Mouse (Mus musculus) embryonic facial prominence, embryonic 15.5 days (tissue): ENCODE data around the gene Fam19a5. TPM values are rescaled to one million over a fixed set of nuclear protein-coding genes. Genes with fewer than 3 reads are reported as not detected.

Experiments
- ATAC-seq: fragments of 200-750 bp; cut with Nextera tagmentation; 2 replicates; pipeline ENCODE4 v1.8.0; 2017; ENCODE audit warnings: low read depth, moderate TSS enrichment; ENCODE audit not compliant: insufficient number of reproducible peaks, low FRiP score, low TSS enrichment
- H3K27ac ChIP-seq: fragments of 300-500 bp; sonication (generic); replicated peaks from 2 replicates; pipeline ENCODE4 v1.5.1; 2015; ENCODE audit warnings: mild to moderate bottlenecking, inconsistent platforms
- H3K27me3 ChIP-seq: fragments of 300-500 bp; sonication (generic); 2 replicates; pipeline ENCODE4 v1.6.1; 2015; ENCODE audit warnings: inconsistent platforms
- H3K36me3 ChIP-seq: fragments of 300-500 bp; sonication (generic); 2 replicates; pipeline ENCODE4 v1.6.1; 2015; ENCODE audit warnings: mild to moderate bottlenecking, inconsistent platforms
- H3K4me1 ChIP-seq: fragments of 300-500 bp; sonication (generic); 2 replicates; pipeline ENCODE4 v1.6.1; 2015; ENCODE audit warnings: inconsistent platforms
- H3K4me2 ChIP-seq: fragments of 300-500 bp; sonication (generic); replicated peaks from 2 replicates; pipeline ENCODE4 v1.6.1; 2015; ENCODE audit warnings: mild to moderate bottlenecking, inconsistent platforms
- H3K4me3 ChIP-seq: fragments of 300-500 bp; sonication (generic); replicated peaks from 2 replicates; pipeline ENCODE4 v1.5.1; 2015; ENCODE audit warnings: mild to moderate bottlenecking, inconsistent platforms
- H3K9ac ChIP-seq: fragments of 300-500 bp; sonication (generic); 2 replicates; pipeline ENCODE4 v1.6.1; 2015; ENCODE audit warnings: inconsistent platforms
- H3K9me3 ChIP-seq: fragments of 300-500 bp; sonication (generic); replicated peaks from 2 replicates; pipeline ENCODE4 v1.6.1; 2016; ENCODE audit warnings: inconsistent platforms
- WGBS: fragments of 180-500 bp; shearing (Covaris S2); methylation state at CpG from one replicate; pipeline ENCODE4 v1.1.7; 2015; 5-methylcytosine and 5-hydroxymethylcytosine counted together
- microRNA-seq: library from miRNA; unstranded; fragments of <30 nt; microRNA quantifications from one replicate; pipeline ENCODE4, GENCODE M21; 2016; ENCODE audit warnings: borderline number of aligned reads
- polyA plus RNA-seq: library from polyadenylated mRNA; unstranded; fragments of >200 nt; fragmentation: Nextera tagmentation; extraction: Ambion mirVana; gene quantifications from 2 replicates; pipeline ENCODE4 v1.2.1, GENCODE M21; 2015

Fam19a5 gene
- polyA plus RNA-seq, 1 experiment from 2014 or later: 4.1 TPM

GRCm38 (mm10) chr15:87783331-87783730 lies 239.2 kb downstream of the Fam19a5 start:
- H3K9ac ChIP-seq: no peak overlapping the region
- no peaks in the 10 kb centered on the region for H3K36me3 ChIP-seq
- no peak for ATAC-seq
- H3K4me3 ChIP-seq: no peak overlapping the region
- H3K27ac ChIP-seq: no peak overlapping the region
- H3K4me1 ChIP-seq: no peaks in the 10 kb centered on the region
- H3K9me3 ChIP-seq: no peaks in the 10 kb centered on the region
- H3K4me2 ChIP-seq: no peak overlapping the region
- H3K27me3 ChIP-seq: no peaks in the 10 kb centered on the region
- WGBS: 66% methylated on average over 2 of the region's 2 CpGs

- Histone ChIP-seq H3K4me2 (no peak overlapping the region), H3K27me3 (no peaks in the 10 kb centered on the region), H3K9ac (no peak overlapping the region), H3K27ac (no peak overlapping the region), H3K36me3 (no peaks in the 10 kb centered on the region), H3K9me3 (no peaks in the 10 kb centered on the region), H3K4me1 (no peaks in the 10 kb centered on the region), H3K4me3 (no peak overlapping the region)
- no peak for ATAC-seq
- WGBS: 73% methylated on average over 4 of the region's 4 CpGs
These were observed 245.6 kb downstream of the Fam19a5 start for GRCm38 (mm10) chr15:87789671-87790070.

GRCm38 (mm10) chr15:87793661-87794060 lies 249.6 kb downstream of the Fam19a5 start:
- H3K9me3 ChIP-seq: no peaks in the 10 kb centered on the region
- WGBS: 67% methylated on average over 3 of the region's 3 CpGs
- no peak for ATAC-seq
- no peaks in the 10 kb centered on the region for H3K27me3 ChIP-seq
- no peak overlapping the region for H3K9ac ChIP-seq
- no peaks in the 10 kb centered on the region for H3K36me3 ChIP-seq
- H3K4me3 ChIP-seq: no peak overlapping the region
- no peak overlapping the region for H3K27ac ChIP-seq
- no peak overlapping the region for H3K4me2 ChIP-seq
- no peaks in the 10 kb centered on the region for H3K4me1 ChIP-seq

- Histone ChIP-seq H3K27ac (no peak overlapping the region), H3K36me3 (no peaks in the 10 kb centered on the region), H3K27me3 (no peaks in the 10 kb centered on the region), H3K4me1 (no peaks in the 10 kb centered on the region), H3K9ac (no peak overlapping the region), H3K4me3 (no peak overlapping the region), H3K4me2 (no peak overlapping the region), H3K9me3 (no peaks in the 10 kb centered on the region)
- WGBS: 72% methylated on average over 3 of the region's 3 CpGs
- ATAC-seq: no peak
These were observed 252.5 kb downstream of the Fam19a5 start for GRCm38 (mm10) chr15:87796571-87796970.

Small RNA genes lying within 50 kb of the gene (microRNA-seq; reads per million reads assigned to microRNA genes)
- gene Mir6393: not detected
